Mouse (Mus musculus) CD4-positive, CD25-positive, alpha-beta regulatory T cell, adult 4 months (primary cell): ENCODE results near the gene Armc5. TPM values are rescaled to one million over a fixed set of nuclear protein-coding genes. Genes with fewer than 3 reads are reported as not detected.

Experiments
- ATAC-seq: one replicate; pipeline ENCODE4 v1.8.0; 2017
- polyA plus RNA-seq, 2 experiments: library from polyadenylated mRNA; unstranded; fragments of 100-300 nt; shearing (Covaris generic); gene quantifications; one replicate each; pipeline ENCODE4 v1.2.1; 2017

Gene Armc5
- polyA plus RNA-seq = 1 to 10 TPM; 3.9 to 4.1 TPM

DNA sequence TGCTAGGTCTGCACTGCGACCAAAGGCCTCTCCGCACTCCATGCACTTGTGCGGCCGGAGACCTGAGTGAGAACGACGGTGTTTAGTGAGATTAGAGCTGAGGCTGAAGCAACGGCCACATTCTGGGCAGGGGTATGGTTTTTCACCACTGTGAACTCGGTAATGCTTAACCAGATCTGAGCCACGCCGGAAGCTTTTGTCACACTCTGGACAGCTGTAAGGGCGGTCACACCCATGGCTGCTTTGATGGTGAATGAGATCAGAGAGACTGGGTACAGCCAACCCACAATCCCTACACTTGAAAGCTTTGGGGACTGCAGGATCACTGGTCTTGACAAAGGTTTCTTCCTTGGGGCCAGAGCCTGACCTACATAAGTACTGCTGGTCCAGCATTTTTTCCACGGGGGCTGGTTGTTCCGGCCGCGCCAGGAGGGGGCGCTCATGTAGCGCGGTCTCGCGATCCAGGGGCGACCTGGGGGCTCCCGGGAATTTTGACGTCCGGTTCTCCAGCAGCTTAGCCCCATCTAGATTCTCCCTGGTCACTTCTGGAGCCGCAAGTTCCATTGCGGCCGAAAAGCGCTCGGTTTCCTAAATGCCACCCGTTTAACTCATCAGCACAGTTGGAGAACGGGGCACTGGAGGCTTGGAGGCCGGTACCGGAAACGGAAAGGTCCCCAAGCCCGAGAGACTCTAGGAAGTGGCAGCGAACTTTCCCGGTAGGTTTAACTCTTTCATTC lies at the start of gene Armc5:
TSS of gene Armc5 (plus strand) at position 487 of the 737 bp plus-strand sequence.
- peak; percentile 16 for ATAC-seq

DNA sequence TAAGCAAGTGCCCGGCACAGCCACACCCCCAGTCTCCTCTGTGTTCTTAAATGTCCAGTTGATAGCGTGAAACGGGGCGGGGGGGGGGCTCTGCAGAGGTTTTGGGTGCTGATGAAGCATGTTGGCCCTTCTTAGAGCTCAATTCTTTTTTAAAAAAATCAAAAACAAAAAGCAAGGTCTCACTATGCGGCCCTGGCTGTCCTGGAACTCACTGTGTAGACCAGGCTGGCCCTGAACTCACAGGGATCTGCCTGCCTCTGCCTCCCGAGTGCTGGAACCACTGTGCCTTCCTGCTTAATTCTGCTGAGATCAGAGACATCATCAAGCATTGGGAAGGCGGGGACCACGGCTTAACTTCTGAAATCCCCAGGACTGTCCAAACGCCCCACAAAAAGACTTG lies 35.5 kb upstream of the Armc5 start:
- ATAC-seq = no peak

DNA sequence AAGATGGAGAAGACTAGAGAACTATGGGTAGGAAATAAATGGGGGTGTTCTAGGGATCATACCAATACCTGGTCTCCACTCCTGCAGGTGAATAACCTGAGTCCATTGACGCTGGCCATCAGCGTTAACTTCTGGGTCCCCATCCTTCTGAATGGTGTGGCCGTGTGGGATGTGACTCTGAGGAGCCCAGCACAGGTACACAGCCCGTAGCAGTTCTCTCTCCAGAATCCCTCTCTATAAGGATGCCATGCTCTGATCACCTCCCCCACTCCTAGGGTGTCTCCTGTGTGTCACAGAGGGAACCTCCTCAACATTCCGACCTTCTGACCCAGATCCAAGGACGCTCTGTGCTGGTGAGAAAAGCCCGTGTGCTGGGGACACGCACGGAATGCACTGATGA lies 34.1 kb upstream of the Armc5 start:
- ATAC-seq = no peak

DNA sequence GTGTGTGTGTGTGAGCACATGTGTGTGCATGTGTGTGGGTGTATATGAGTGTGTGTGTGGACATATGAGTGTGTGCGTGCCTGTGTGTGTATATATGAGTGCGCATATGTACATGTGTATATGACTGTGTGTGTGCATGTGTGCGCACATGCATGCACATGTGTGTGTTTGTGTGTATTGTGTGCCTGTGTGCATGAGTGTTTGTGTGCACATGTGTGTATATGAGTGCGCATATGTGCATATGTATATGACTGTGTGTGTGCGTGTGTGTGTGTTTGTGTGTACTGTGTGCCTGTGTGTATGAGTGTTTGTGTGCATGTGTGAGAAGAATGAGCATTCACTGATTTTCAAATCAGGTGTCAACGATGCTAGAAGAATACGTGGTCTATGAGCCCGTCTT lies 33.0 kb upstream of the Armc5 start:
- ATAC-seq = no peak

- ATAC-seq = no peak
These were observed 31.4 kb upstream of the Armc5 start for GRCm38 (mm10) chr7:128205695-128206094.

- ATAC-seq = no peak
These were observed 31.0 kb upstream of the Armc5 start, which contains the start of gene Cox6a2 for GRCm38 (mm10) chr7:128206152-128206551. Gene Cox6a2 (minus strand): TSS chr7:128206387.

- peak; percentile 71 for ATAC-seq
These were observed 29.0 kb upstream of the Armc5 start for GRCm38 (mm10) chr7:128208187-128208586.

DNA sequence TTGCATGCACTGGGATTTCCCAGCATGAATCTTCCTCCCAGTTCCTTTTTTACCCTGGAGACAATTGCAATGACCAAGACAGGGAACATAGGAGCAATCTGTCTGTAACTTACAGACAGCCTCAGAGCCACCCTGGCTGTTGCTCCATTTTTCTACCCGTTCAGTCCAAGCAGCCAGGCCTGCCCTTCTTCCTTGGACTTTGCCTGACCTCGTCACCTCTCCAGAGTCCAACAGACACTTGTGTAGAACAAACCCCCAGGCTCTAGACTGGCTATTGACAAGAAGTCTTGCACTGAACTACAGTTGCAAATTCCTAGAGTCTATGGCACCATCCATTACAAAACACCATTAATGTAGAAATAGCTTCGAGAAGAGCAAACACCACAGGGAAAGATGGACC lies 27.3 kb upstream of the Armc5 start:
- ATAC-seq = no peak

DNA sequence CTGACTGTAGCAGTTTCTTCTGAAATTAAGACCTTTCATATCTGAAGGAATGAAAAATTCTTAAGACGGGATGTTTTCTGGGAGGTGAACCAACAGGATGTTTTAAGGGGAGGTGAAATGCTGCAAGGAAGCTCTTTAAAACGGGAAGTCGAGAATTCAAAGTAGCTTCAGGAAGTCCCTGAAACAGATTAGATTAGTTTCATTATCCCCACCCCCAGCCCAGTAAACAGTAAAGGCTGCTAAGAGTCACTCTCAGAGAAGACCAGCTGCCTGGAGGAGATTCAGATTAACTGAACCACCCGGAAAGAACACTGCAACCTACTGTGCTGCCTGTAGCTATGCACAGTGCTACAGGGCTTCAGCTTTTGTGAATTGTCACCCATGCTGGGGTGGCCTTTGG lies 17.2 kb upstream of the Armc5 start:
- no peak for ATAC-seq

DNA sequence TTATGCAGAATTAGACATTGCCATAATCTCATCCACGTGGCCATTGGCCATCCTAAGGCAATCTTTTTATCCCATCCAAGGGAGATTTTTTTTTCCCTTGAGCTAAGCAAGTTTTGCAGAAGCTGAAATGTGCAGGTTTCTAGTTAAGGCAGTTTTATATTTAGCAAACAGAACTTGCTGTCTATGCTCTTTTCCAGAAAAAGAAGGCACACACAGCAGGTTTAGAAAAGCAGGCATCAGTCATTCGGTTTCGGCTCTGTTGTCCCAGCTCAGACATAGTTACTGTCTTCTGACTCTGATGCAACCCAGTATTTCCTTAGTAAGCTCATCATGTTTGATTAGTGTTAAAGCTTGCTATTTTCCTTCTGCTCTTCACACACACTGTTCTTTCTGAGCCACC lies 16.2 kb upstream of the Armc5 start:
- no peak for ATAC-seq

- no peak for ATAC-seq
These were observed 5.4 kb upstream of the Armc5 start for GRCm38 (mm10) chr7:128231741-128232140.

DNA sequence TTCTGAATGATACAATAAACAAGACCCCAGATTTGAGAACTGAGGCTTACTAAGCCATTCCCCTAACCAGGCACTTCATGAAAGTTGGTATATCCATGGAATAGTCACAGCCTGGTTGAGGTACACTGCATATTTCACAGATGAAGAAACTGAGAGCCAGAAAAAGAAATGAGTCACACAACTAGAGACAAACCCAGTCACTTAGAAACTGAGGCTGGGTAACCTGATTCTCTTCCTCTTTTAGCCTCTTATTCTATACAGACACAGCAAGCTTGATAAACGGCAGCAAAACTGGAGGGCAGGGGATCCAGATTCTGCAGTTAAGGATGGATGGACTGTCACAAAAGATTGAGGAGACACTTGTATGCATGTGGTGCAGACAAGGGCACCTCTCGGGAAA lies 2.3 kb upstream of the Armc5 start:
- ATAC-seq = no peak

GRCm38 (mm10) chr7:128235481-128235880 lies 1.7 kb upstream of the Armc5 start:
- no peak for ATAC-seq

DNA sequence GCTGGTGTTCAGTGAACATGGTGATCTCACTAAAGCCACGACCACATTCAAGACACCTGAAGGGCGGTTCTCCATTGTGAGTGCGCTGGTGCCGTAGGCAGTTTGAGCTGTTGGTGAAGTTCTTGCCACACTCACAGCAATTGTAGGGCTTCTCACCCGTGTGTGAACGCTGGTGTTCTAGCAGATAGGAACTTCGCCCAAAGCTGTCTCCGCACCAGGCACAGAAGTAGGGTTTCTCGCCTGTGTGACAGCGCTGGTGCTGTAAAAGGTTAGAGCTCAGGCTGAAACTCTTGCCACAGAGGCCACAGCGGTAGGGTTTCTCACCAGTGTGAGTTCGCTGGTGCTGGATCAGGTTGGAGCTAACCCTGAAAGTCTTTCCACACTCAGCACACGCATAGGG lies 716 bp upstream of the Armc5 start:
- ATAC-seq = no peak

- ATAC-seq = no peak
These were observed 418 bp downstream of the Armc5 start for GRCm38 (mm10) chr7:128237593-128237926.

GRCm38 (mm10) chr7:128237927-128238778 lies 1.0 kb downstream of the Armc5 start, which contains the start of gene 9130023H24Rik:
Gene 9130023H24Rik (minus strand): TSS chr7:128238031.
- ATAC-seq = peak; percentile 79

GRCm38 (mm10) chr7:128238991-128239390 lies 1.8 kb downstream of the Armc5 start:
- peak; percentile 10 for ATAC-seq

- ATAC-seq = no peak
These were observed 3.1 kb downstream of the Armc5 start for GRCm38 (mm10) chr7:128240131-128240784.

GRCm38 (mm10) chr7:128242331-128242730 lies 5.2 kb downstream of the Armc5 start:
- no peak for ATAC-seq

DNA sequence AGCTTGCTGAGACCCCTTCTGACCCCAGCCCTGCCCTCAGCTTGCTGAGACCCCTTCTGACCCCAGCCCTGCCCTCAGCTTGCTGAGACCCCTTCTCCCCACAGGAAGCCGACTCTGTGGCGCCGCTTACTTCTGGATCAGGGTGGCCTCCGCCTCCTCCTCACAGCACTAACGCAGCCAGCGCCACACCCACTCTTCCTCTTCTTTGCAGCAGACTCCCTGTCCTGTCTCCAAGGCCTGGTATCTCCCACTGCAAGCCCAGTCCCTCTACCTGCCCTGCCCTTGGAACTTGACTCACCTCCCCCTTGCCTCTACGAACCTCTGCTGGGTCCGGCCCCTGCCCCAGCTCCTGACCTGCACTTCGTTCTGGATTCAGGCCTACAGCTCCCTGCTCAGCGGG lies 6.8 kb downstream of the Armc5 start:
- no peak for ATAC-seq

GRCm38 (mm10) chr7:128244410-128245025 lies 7.4 kb downstream of the Armc5 start:
- no peak for ATAC-seq

DNA sequence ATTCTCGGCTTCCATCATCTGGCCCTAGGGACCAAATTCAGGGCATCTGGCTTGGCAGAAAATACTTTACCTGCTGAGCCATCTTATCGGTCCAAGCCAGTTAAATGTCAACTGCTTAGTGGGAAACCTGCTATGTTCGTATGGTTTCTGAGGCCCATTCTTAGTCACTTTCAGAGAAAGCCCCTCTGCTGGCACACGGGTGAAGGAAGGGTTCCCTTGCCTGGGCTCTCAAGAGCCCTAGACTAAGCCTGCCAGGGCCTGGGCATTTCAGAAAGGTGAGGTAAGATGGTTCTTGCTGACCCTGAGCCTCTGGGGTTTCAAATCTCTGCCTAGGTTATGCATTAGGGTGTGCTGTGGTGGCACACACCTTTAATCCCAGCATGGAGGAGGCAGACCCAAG lies 8.4 kb downstream of the Armc5 start:
- no peak for ATAC-seq
